8 mouse cellular contexts compared by ENCODE assay signal in genomic region chr3:51561109-51561992, GRCm38 (mm10). TPM values are rescaled to one million over a fixed set of nuclear protein-coding genes. Genes with fewer than 3 reads are reported as not detected.
DNase-seq lines count a peak whose midpoint lies in the region; ATAC-seq lines count a peak whose summit lies in the region.

No protein-coding gene starts in this region.

- 2% methylated on average over 27 of the region's 32 CpGs for WGBS in embryonic facial prominence, embryonic 14.5 days
- 2% methylated on average over 32 of the region's 32 CpGs for WGBS in heart, embryonic 12.5 days
- WGBS in kidney, embryonic 16.5 days = 2% methylated on average over 32 of the region's 32 CpGs
- 5% methylated on average over 32 of the region's 32 CpGs for WGBS in liver, embryonic 13.5 days (ENCODE audit: insufficient replicate concordance)
- WGBS in stomach, embryonic 16.5 days = 1% methylated on average over 32 of the region's 32 CpGs

- peaks cover 9% of the 10 kb centered on the region for H3K4me1 ChIP-seq in embryonic facial prominence, embryonic 14.5 days (ENCODE audit: control insufficient read depth, insufficient read depth, low read length)
- H3K4me1 ChIP-seq in heart, embryonic 12.5 days (replicated peaks) = peaks cover 18% of the 10 kb centered on the region
- peaks cover 34% of the 10 kb centered on the region for H3K4me1 ChIP-seq in kidney, embryonic 16.5 days (ENCODE audit: insufficient read depth, low read length)
- peaks cover 33% of the 10 kb centered on the region for H3K4me1 ChIP-seq in liver, embryonic 13.5 days (replicated peaks)
- H3K4me1 ChIP-seq in stomach, embryonic 16.5 days (ENCODE audit: control insufficient read depth, insufficient read depth, low read length) = peaks cover 8% of the 10 kb centered on the region

- H3K27ac ChIP-seq in embryonic facial prominence, embryonic 14.5 days (replicated peaks; ENCODE audit: low read depth, low read length) = peak overlapping the region; percentile 94
- H3K27ac ChIP-seq in heart, embryonic 12.5 days (ENCODE audit: poor library complexity, severe bottlenecking) = peak overlapping the region; percentile 98
- H3K27ac ChIP-seq in kidney, embryonic 16.5 days (ENCODE audit: low read length) = peak overlapping the region; percentile 90
- peak overlapping the region; percentile 77 for H3K27ac ChIP-seq in liver, embryonic 13.5 days
- peak overlapping the region; percentile 97 for H3K27ac ChIP-seq in stomach, embryonic 16.5 days (ENCODE audit: low read length)

- no peaks in the 10 kb centered on the region for H3K27me3 ChIP-seq in embryonic facial prominence, embryonic 14.5 days (replicated peaks; ENCODE audit: control insufficient read depth, insufficient read depth, low read length)
- no peaks in the 10 kb centered on the region for H3K27me3 ChIP-seq in heart, embryonic 12.5 days (replicated peaks)
- no peaks in the 10 kb centered on the region for H3K27me3 ChIP-seq in kidney, embryonic 16.5 days (ENCODE audit: insufficient read depth, low read length)
- peaks cover 33% of the 10 kb centered on the region for H3K27me3 ChIP-seq in liver, embryonic 13.5 days
- H3K27me3 ChIP-seq in stomach, embryonic 16.5 days (ENCODE audit: control insufficient read depth, insufficient read depth, low read length) = no peaks in the 10 kb centered on the region

- peak overlapping the region; percentile 82 for H3K4me3 ChIP-seq in embryonic facial prominence, embryonic 14.5 days (ENCODE audit: low read depth, low read length)
- H3K4me3 ChIP-seq in heart, embryonic 12.5 days = peak overlapping the region; percentile 96
- peak overlapping the region; percentile 88 for H3K4me3 ChIP-seq in kidney, embryonic 16.5 days (ENCODE audit: low read length)
- H3K4me3 ChIP-seq in liver, embryonic 13.5 days (replicated peaks) = peak overlapping the region; percentile 80
- peak overlapping the region; percentile 87 for H3K4me3 ChIP-seq in stomach, embryonic 16.5 days (replicated peaks; ENCODE audit: low read length)

- H3K9me3 ChIP-seq in embryonic facial prominence, embryonic 14.5 days (ENCODE audit: control insufficient read depth, low read length) = no peaks in the 10 kb centered on the region
- H3K9me3 ChIP-seq in heart, embryonic 12.5 days (replicated peaks) = no peaks in the 10 kb centered on the region
- H3K9me3 ChIP-seq in kidney, embryonic 16.5 days (ENCODE audit: low read length) = no peaks in the 10 kb centered on the region
- no peaks in the 10 kb centered on the region for H3K9me3 ChIP-seq in liver, embryonic 13.5 days (replicated peaks)
- H3K9me3 ChIP-seq in stomach, embryonic 16.5 days (replicated peaks; ENCODE audit: control insufficient read depth, low read length) = no peaks in the 10 kb centered on the region

- ATAC-seq in embryonic facial prominence, embryonic 14.5 days (ENCODE audit: low read depth) = peak; percentile 55
- ATAC-seq in heart, embryonic 12.5 days (ENCODE audit: insufficient number of reproducible peaks, low FRiP score) = peak; percentile 52
- peak; percentile 67 for ATAC-seq in kidney, embryonic 16.5 days (ENCODE audit: low FRiP score, low TSS enrichment)
- peak; percentile 39 for ATAC-seq in liver, embryonic 13.5 days (ENCODE audit: low read depth)
- peak; percentile 51 for ATAC-seq in stomach, embryonic 16.5 days (ENCODE audit: insufficient read depth, low FRiP score)

- peak; percentile 85 for DNase-seq in CD4-positive helper T cell, adult 2 months (ENCODE audit: low read depth, low spot score)
- peak; percentile 65 to 76 for DNase-seq in adrenal gland, postnatal 36 days
- DNase-seq in embryonic facial prominence, embryonic 14.5 days (ENCODE audit: low spot score) = peak; percentile 85
- peak; percentile 34 for DNase-seq in liver, embryonic 13.5 days
- peak; percentile 55 to 58 for DNase-seq in natural killer cell, adult 2 months (ENCODE audit: low spot score in 2 of 2)

- peak overlapping the region; percentile 99 for H3K4me2 ChIP-seq in embryonic facial prominence, embryonic 14.5 days (ENCODE audit: low read depth, low read length)
- H3K4me2 ChIP-seq in heart, embryonic 12.5 days = peak overlapping the region; percentile 100
- peak overlapping the region; percentile 99 for H3K4me2 ChIP-seq in kidney, embryonic 16.5 days (replicated peaks; ENCODE audit: low read depth, low read length)
- H3K4me2 ChIP-seq in liver, embryonic 13.5 days = peak overlapping the region; percentile 99
- peak overlapping the region; percentile 100 for H3K4me2 ChIP-seq in stomach, embryonic 16.5 days (ENCODE audit: low read depth, low read length)

- H3K9ac ChIP-seq in embryonic facial prominence, embryonic 14.5 days (ENCODE audit: low read depth, low read length) = peak overlapping the region; percentile 85
- H3K9ac ChIP-seq in heart, embryonic 12.5 days = peak overlapping the region; percentile 99
- peak overlapping the region; percentile 94 for H3K9ac ChIP-seq in kidney, embryonic 16.5 days (replicated peaks; ENCODE audit: low read length)
- peak overlapping the region; percentile 86 for H3K9ac ChIP-seq in liver, embryonic 13.5 days
- peak overlapping the region; percentile 94 for H3K9ac ChIP-seq in stomach, embryonic 16.5 days (ENCODE audit: low read length)

- no peaks in the 10 kb centered on the region for H3K36me3 ChIP-seq in embryonic facial prominence, embryonic 14.5 days (ENCODE audit: control insufficient read depth, insufficient read depth, low read length)
- H3K36me3 ChIP-seq in heart, embryonic 12.5 days = peaks cover 9% of the 10 kb centered on the region
- no peaks in the 10 kb centered on the region for H3K36me3 ChIP-seq in kidney, embryonic 16.5 days (ENCODE audit: insufficient read depth, low read length)
- no peaks in the 10 kb centered on the region for H3K36me3 ChIP-seq in liver, embryonic 13.5 days
- no peaks in the 10 kb centered on the region for H3K36me3 ChIP-seq in stomach, embryonic 16.5 days (ENCODE audit: control insufficient read depth, insufficient read depth, low read length)

RNA-seq across cellular contexts. Expression of gene Setd7, which starts 0.7 kb away (rescaled TPM):
- 10 to 100 TPM; 50.6 to 52.8 TPM for total RNA-seq in adrenal gland, postnatal 36 days (2021)
- 6.2 and 7.3 TPM in 2 replicates for polyA plus RNA-seq in embryonic facial prominence, embryonic 14.5 days (2014; fragmentation: Nextera tagmentation; extraction: Ambion mirVana)
- polyA plus RNA-seq in heart, embryonic 12.5 days (2016; fragmentation: Nextera tagmentation; extraction: Ambion mirVana) = 3.6 and 4.1 TPM in 2 replicates
- polyA plus RNA-seq in kidney, embryonic 16.5 days (2015; fragmentation: Nextera tagmentation; extraction: Ambion mirVana) = 2.5 and 3.1 TPM in 2 replicates
- 0.45 and 0.67 TPM in 2 replicates for polyA plus RNA-seq in liver, embryonic 13.5 days (2015; fragmentation: Nextera tagmentation; extraction: Ambion mirVana)
- 2.8 and 4.8 TPM in 2 replicates for polyA plus RNA-seq in stomach, embryonic 16.5 days (2015; fragmentation: Nextera tagmentation; extraction: Ambion mirVana)

Comparison
In these comparisons a context has a peak if more than half of its experiments do, and no peak if none do; other contexts are left out.
1. Peak in every context shown above with its lines: DNase-seq, ATAC-seq, H3K4me3 ChIP-seq and H3K27ac ChIP-seq.
2. DNase-seq: peak in every context shown above with its lines; median percentile 85 in CD4-positive helper T cell, adult 2 months; 85 in embryonic facial prominence, embryonic 14.5 days; 70 in adrenal gland, postnatal 36 days; 56 in natural killer cell, adult 2 months; 34 in liver, embryonic 13.5 days.